Mouse (Mus musculus) embryonic facial prominence, embryonic 11.5 days (tissue): ENCODE data around the gene Grk2. TPM values are rescaled to one million over a fixed set of nuclear protein-coding genes. Genes with fewer than 3 reads are reported as not detected.

Experiments
- ATAC-seq: fragments of 200-750 bp; cut with Nextera tagmentation; replicated peaks from 2 replicates; pipeline ENCODE4 v1.8.0; 2017; ENCODE audit warnings: low read depth; ENCODE audit not compliant: insufficient number of reproducible peaks, low FRiP score, low TSS enrichment
- DNase-seq: peaks from one replicate; pipeline ENCODE4 v3.0.0-alpha.2; 2015; ENCODE audit warnings: low spot score
- H3K27ac ChIP-seq: fragments of 300-500 bp; sonication (generic); replicated peaks from 2 replicates; pipeline ENCODE4 v1.5.1; 2014; ENCODE audit warnings: mild to moderate bottlenecking, low read depth, low read length, control low read depth
- H3K27me3 ChIP-seq: fragments of 300-500 bp; sonication (generic); 2 replicates; pipeline ENCODE4 v1.6.1; 2014; ENCODE audit warnings: mild to moderate bottlenecking, low read length, moderate library complexity, mixed read lengths; ENCODE audit not compliant: control insufficient read depth, insufficient read depth
- H3K36me3 ChIP-seq: fragments of 300-500 bp; sonication (generic); replicated peaks from 2 replicates; pipeline ENCODE4 v1.6.1; 2014; ENCODE audit warnings: low read depth, mild to moderate bottlenecking, low read length, moderate library complexity, mixed read lengths; ENCODE audit not compliant: control insufficient read depth, insufficient read depth
- H3K4me1 ChIP-seq: fragments of 300-500 bp; sonication (generic); 2 replicates; pipeline ENCODE4 v1.6.1; 2014; ENCODE audit warnings: low read length, mixed read lengths; ENCODE audit not compliant: control insufficient read depth, insufficient read depth
- H3K4me2 ChIP-seq: fragments of 300-500 bp; sonication (generic); 2 replicates; pipeline ENCODE4 v1.6.1; 2014; ENCODE audit warnings: low read depth, mild to moderate bottlenecking, control low read depth, low read length, moderate library complexity
- H3K4me3 ChIP-seq: fragments of 300-500 bp; sonication (generic); 2 replicates; pipeline ENCODE4 v1.5.1; 2014; ENCODE audit warnings: low read depth, low read length, control low read depth
- H3K9ac ChIP-seq: fragments of 300-500 bp; sonication (generic); replicated peaks from 2 replicates; pipeline ENCODE4 v1.6.1; 2014; ENCODE audit warnings: mild to moderate bottlenecking, control low read depth, low read length
- H3K9me3 ChIP-seq: fragments of 300-500 bp; sonication (generic); replicated peaks from 2 replicates; pipeline ENCODE4 v1.6.1; 2016; ENCODE audit warnings: mild to moderate bottlenecking, low read length, inconsistent platforms, mixed read lengths; ENCODE audit not compliant: control insufficient read depth
- WGBS: fragments of 180-500 bp; shearing (Covaris S2); extraction: QIAGEN DNeasy Blood & Tissue Kit; methylation state at CpG from one replicate; pipeline ENCODE4 v1.1.7; 2014; 5-methylcytosine and 5-hydroxymethylcytosine counted together
- polyA plus RNA-seq: library from polyadenylated mRNA; unstranded; fragments of >200 nt; fragmentation: Nextera tagmentation; extraction: Ambion mirVana; gene quantifications from 2 replicates; pipeline ENCODE4 v1.2.1, GENCODE M21; 2014

The Grk2 gene
- polyA plus RNA-seq, 1 experiment from 2014 or later = 18.9 TPM

- Histone ChIP-seq H3K27ac (no peak overlapping the region), H3K9me3 (no peaks in the 10 kb centered on the region), H3K4me2 (no peak overlapping the region), H3K4me3 (no peak overlapping the region), H3K9ac (no peak overlapping the region), H3K36me3 (no peaks in the 10 kb centered on the region), H3K4me1 (peaks cover 14% of the 10 kb centered on the region), H3K27me3 (no peaks in the 10 kb centered on the region)
- ATAC-seq (no peak), DNase-seq (no peak)
- WGBS = 91% methylated on average over 5 of the region's 5 CpGs
Observed at GRCm38 (mm10) chr19:4297851-4298250, 8.2 kb downstream of the Grk2 start.

GRCm38 (mm10) chr19:4296611-4297010 lies 9.4 kb downstream of the Grk2 start:
- Histone ChIP-seq H3K4me2 (no peak overlapping the region), H3K27me3 (no peaks in the 10 kb centered on the region), H3K9me3 (no peaks in the 10 kb centered on the region), H3K27ac (no peak overlapping the region), H3K4me3 (no peak overlapping the region), H3K36me3 (no peaks in the 10 kb centered on the region), H3K9ac (no peak overlapping the region), H3K4me1 (peaks cover 4% of the 10 kb centered on the region)
- no peak for DNase-seq
- no peak for ATAC-seq
- WGBS = 83% methylated on average over 2 of the region's 2 CpGs

GRCm38 (mm10) chr19:4295391-4295790 lies 10.6 kb downstream of the Grk2 start:
- no peaks in the 10 kb centered on the region for H3K27me3 ChIP-seq
- no peak overlapping the region for H3K27ac ChIP-seq
- 90% methylated on average over 4 of the region's 4 CpGs for WGBS
- no peak overlapping the region for H3K9ac ChIP-seq
- H3K4me3 ChIP-seq = no peak overlapping the region
- no peak overlapping the region for H3K4me2 ChIP-seq
- DNase-seq (no peak), ATAC-seq (no peak)
- H3K36me3 ChIP-seq = peaks cover 6% of the 10 kb centered on the region
- no peaks in the 10 kb centered on the region for H3K9me3 ChIP-seq
- no peaks in the 10 kb centered on the region for H3K4me1 ChIP-seq

GRCm38 (mm10) chr19:4294381-4295097 lies 11.5 kb downstream of the Grk2 start:
- no peak for ATAC-seq
- Histone ChIP-seq H3K9ac (no peak overlapping the region), H3K27ac (no peak overlapping the region)

DNA sequence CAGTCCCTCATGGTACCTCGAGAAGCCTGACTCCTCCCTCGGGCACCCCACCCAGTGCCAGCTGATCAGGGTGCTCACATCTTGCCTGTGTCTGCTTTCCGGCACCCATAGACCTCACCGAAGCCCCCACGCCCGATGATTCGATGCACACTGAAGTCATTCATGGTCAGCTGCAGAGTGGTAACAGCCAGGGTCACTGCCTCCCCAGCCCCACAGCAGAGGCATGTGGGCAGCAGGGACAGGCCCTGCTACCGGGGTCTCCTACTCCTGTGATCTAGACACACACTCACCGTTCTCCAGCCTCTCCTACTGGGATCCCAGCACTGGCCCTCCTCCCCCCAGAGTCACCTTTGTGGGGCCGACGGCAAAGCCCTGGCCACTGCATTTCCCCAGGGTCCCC lies 14.9 kb downstream of the Grk2 start:
- WGBS = 84% methylated on average over 11 of the region's 11 CpGs
- no peak overlapping the region for H3K4me3 ChIP-seq
- DNase-seq (no peak), ATAC-seq (no peak)
- H3K27ac ChIP-seq = no peak overlapping the region
- peaks cover 21% of the 10 kb centered on the region for H3K36me3 ChIP-seq
- no peaks in the 10 kb centered on the region for H3K27me3 ChIP-seq
- H3K9me3 ChIP-seq = no peaks in the 10 kb centered on the region
- H3K4me2 ChIP-seq = no peak overlapping the region
- no peaks in the 10 kb centered on the region for H3K4me1 ChIP-seq
- H3K9ac ChIP-seq = no peak overlapping the region; the same call in 1 of the 2 replicates

More at GRCm38 (mm10) chr19:4294381-4295097, 11.5 kb downstream of the Grk2 start:
- no peaks in the 10 kb centered on the region for H3K9me3 ChIP-seq
- H3K4me1 ChIP-seq = no peaks in the 10 kb centered on the region
- no peak for DNase-seq
- no peak overlapping the region for H3K4me3 ChIP-seq
- no peak overlapping the region for H3K4me2 ChIP-seq
- no peaks in the 10 kb centered on the region for H3K27me3 ChIP-seq
- WGBS = 71% methylated on average over 14 of the region's 14 CpGs
- peaks cover 12% of the 10 kb centered on the region for H3K36me3 ChIP-seq

GRCm38 (mm10) chr19:4290749-4291148 lies 15.3 kb downstream of the Grk2 start:
- Histone ChIP-seq H3K36me3 (peaks cover 25% of the 10 kb centered on the region), H3K9me3 (no peaks in the 10 kb centered on the region), H3K4me3 (no peak overlapping the region), H3K4me1 (no peaks in the 10 kb centered on the region), H3K9ac (no peak overlapping the region), H3K27me3 (no peaks in the 10 kb centered on the region), H3K4me2 (no peak overlapping the region), H3K27ac (no peak overlapping the region)
- 73% methylated on average over 15 of the region's 15 CpGs for WGBS
- no peak for ATAC-seq
- no peak for DNase-seq

GRCm38 (mm10) chr19:4283653-4284052 lies 22.4 kb downstream of the Grk2 start:
- 56% methylated on average over 7 of the region's 7 CpGs for WGBS
- H3K27me3 ChIP-seq = no peaks in the 10 kb centered on the region
- no peak for DNase-seq
- no peaks in the 10 kb centered on the region for H3K9me3 ChIP-seq
- H3K27ac ChIP-seq = no peak overlapping the region
- peak overlapping the region; percentile 83; the same call in 1 of the 2 replicates for H3K4me2 ChIP-seq
- H3K4me1 ChIP-seq = no peaks in the 10 kb centered on the region
- H3K4me3 ChIP-seq = peak overlapping the region; percentile 55
- H3K36me3 ChIP-seq = peaks cover 16% of the 10 kb centered on the region
- H3K9ac ChIP-seq = no peak overlapping the region
- no peak for ATAC-seq

DNA sequence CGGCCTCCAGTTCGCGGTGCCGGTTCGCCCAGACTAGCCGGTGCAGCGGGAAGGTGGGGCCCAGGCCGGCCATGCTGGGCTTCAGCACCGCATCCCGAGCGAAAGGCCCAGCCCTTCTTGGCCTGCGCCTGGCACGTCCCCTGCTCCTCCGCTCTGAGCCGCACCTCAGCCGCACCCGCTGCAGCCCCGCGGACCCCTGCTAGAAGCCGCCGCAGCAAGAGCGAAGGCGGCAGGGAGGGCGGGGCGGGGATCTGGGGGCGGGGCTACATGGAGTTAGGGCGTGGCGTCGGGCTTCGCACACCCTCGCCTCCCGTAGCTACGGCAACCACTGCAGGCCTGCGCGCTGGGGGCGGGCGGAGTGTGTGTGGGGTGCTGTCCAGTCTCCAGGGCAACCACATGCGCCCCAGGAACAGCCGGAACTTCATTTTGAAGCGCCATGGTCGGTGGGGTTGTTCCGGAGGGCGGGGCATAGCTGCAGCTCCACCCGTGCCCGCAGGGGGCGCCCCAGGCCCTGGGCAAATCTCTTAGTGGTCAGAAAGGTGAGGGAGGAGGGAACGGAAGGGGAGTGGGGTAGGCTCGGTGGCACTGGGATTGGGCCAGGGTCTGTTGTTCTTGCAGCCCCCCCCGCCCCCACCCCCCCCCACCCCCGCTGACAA lies 23.0 kb downstream of the Grk2 start, which contains the start of gene Ankrd13d:
Gene Ankrd13d, minus strand, starts transcription at position 240 of the 656 bp plus-strand sequence.
- Histone ChIP-seq H3K9ac (peak within 1 kb of the TSS; percentile 65), H3K9me3 (no peaks in the 10 kb centered on the region), H3K4me2 (peak within 1 kb of the TSS; percentile 83), H3K4me3 (peak within 1 kb of the TSS; percentile 55), H3K4me1 (no peaks in the 10 kb centered on the region), H3K27ac (no peak within 1 kb of the TSS; the same call in 1 of the 2 replicates), H3K36me3 (peaks cover 16% of the 10 kb centered on the region), H3K27me3 (no peaks in the 10 kb centered on the region)
- peak; percentile 89 for DNase-seq
- under 1% methylated on average over 39 of the region's 50 CpGs for WGBS
- ATAC-seq = peak; percentile 91
